Mouse (Mus musculus): Measurements from ENCODE around the gene Cdhr5. TPM values are rescaled to one million over a fixed set of nuclear protein-coding genes. Genes with fewer than 3 reads are reported as not detected.

The Cdhr5 gene
- total RNA-seq, 2 experiments from 2014 or later = not detected

GRCm38 (mm10) chr7:141228279-141229067, 48.1 kb downstream of the Cdhr5 start, which contains the start of gene Phrf1:
Gene Phrf1, plus strand, starts transcription at chr7:141228784.
- peak; percentile 90 for ATAC-seq (replicated peaks; ENCODE audit: low FRiP score, low TSS enrichment, poor library complexity, severe bottlenecking)

GRCm38 (mm10) chr7:141227796-141228195, 48.8 kb downstream of the Cdhr5 start:
- no peak for ATAC-seq (replicated peaks; ENCODE audit: low FRiP score, low TSS enrichment, poor library complexity, severe bottlenecking)

- no peak for ATAC-seq (replicated peaks; ENCODE audit: low FRiP score, low TSS enrichment, poor library complexity, severe bottlenecking)
Observed at GRCm38 (mm10) chr7:141226535-141226934, 50.1 kb downstream of the Cdhr5 start.

- no peak for ATAC-seq (replicated peaks; ENCODE audit: low FRiP score, low TSS enrichment, poor library complexity, severe bottlenecking)
Observed at GRCm38 (mm10) chr7:141222696-141223215, 53.8 kb downstream of the Cdhr5 start.

GRCm38 (mm10) chr7:141222126-141222467, 54.5 kb downstream of the Cdhr5 start:
- no peak for ATAC-seq (replicated peaks; ENCODE audit: low FRiP score, low TSS enrichment, poor library complexity, severe bottlenecking)

- ATAC-seq (replicated peaks; ENCODE audit: low FRiP score, low TSS enrichment, poor library complexity, severe bottlenecking) = peak; percentile 95
Observed at GRCm38 (mm10) chr7:141221249-141222125, 55.1 kb downstream of the Cdhr5 start.

GRCm38 (mm10) chr7:141220377-141220776, 56.2 kb downstream of the Cdhr5 start:
- ATAC-seq (replicated peaks; ENCODE audit: low FRiP score, low TSS enrichment, poor library complexity, severe bottlenecking) = no peak

- ATAC-seq (replicated peaks; ENCODE audit: low FRiP score, low TSS enrichment, poor library complexity, severe bottlenecking) = no peak
Observed at GRCm38 (mm10) chr7:141219558-141220099, 57.0 kb downstream of the Cdhr5 start.

Other genes starting within 250 kb of the Cdhr5 start
- not detected in 2 replicates for gene Gm17387, start 247.7 kb downstream of the Cdhr5 start, total RNA-seq (2014; fragmentation: Nextera tagmentation)
- not detected in 2 replicates for gene Gm17387, start 247.7 kb downstream of the Cdhr5 start, total RNA-seq (2017)
- gene B4galnt4, start 215.7 kb downstream of the Cdhr5 start, total RNA-seq (2014; fragmentation: Nextera tagmentation) = 0.20 and 0.70 TPM in 2 replicates
- gene B4galnt4, start 215.7 kb downstream of the Cdhr5 start, total RNA-seq (2017) = not detected in 2 replicates
- gene Pkp3, start 198.6 kb downstream of the Cdhr5 start, total RNA-seq (2014; fragmentation: Nextera tagmentation) = 0.17 and 11.2 TPM in 2 replicates
- 2.8 TPM in 1 of 2 replicates, not detected in the other for gene Pkp3, start 198.6 kb downstream of the Cdhr5 start, total RNA-seq (2017)
- 14.0 and 24.8 TPM in 2 replicates for gene Sigirr, start 176.2 kb downstream of the Cdhr5 start, total RNA-seq (2014; fragmentation: Nextera tagmentation)
- gene Sigirr, start 176.2 kb downstream of the Cdhr5 start, total RNA-seq (2017) = 7.1 and 13.0 TPM in 2 replicates
- not detected in 2 replicates for gene Ano9, start 159.0 kb downstream of the Cdhr5 start, total RNA-seq (2014; fragmentation: Nextera tagmentation)
- not detected in 2 replicates for gene Ano9, start 159.0 kb downstream of the Cdhr5 start, total RNA-seq (2017)
- 59.0 and 64.0 TPM in 2 replicates for gene Ptdss2, start 154.4 kb downstream of the Cdhr5 start, total RNA-seq (2014; fragmentation: Nextera tagmentation)
- 14.0 and 21.1 TPM in 2 replicates for gene Ptdss2, start 154.4 kb downstream of the Cdhr5 start, total RNA-seq (2017)
- 43.7 and 54.2 TPM in 2 replicates for gene Rnh1, start 103.9 kb downstream of the Cdhr5 start, total RNA-seq (2014; fragmentation: Nextera tagmentation)
- 20.7 and 30.4 TPM in 2 replicates for gene Rnh1, start 103.9 kb downstream of the Cdhr5 start, total RNA-seq (2017)
- gene Hras, start 82.8 kb downstream of the Cdhr5 start, total RNA-seq (2014; fragmentation: Nextera tagmentation) = 73.1 and 108 TPM in 2 replicates
- gene Hras, start 82.8 kb downstream of the Cdhr5 start, total RNA-seq (2017) = 30.1 and 48.6 TPM in 2 replicates
- gene Lrrc56, start 82.6 kb downstream of the Cdhr5 start, total RNA-seq (2014; fragmentation: Nextera tagmentation) = 4.3 and 6.1 TPM in 2 replicates
- gene Lrrc56, start 82.6 kb downstream of the Cdhr5 start, total RNA-seq (2017) = 0.28 and 0.88 TPM in 2 replicates
- gene Lmntd2, start 62.7 kb downstream of the Cdhr5 start, total RNA-seq (2014; fragmentation: Nextera tagmentation) = not detected in 2 replicates
- not detected in 2 replicates for gene Lmntd2, start 62.7 kb downstream of the Cdhr5 start, total RNA-seq (2017)
- gene Rassf7, start 60.9 kb downstream of the Cdhr5 start, total RNA-seq (2014; fragmentation: Nextera tagmentation) = 3.1 and 6.4 TPM in 2 replicates
- 3.4 and 4.6 TPM in 2 replicates for gene Rassf7, start 60.9 kb downstream of the Cdhr5 start, total RNA-seq (2017)
- gene Phrf1, start 48.0 kb downstream of the Cdhr5 start, total RNA-seq (2014; fragmentation: Nextera tagmentation) = 114 and 119 TPM in 2 replicates
- 53.9 and 79.3 TPM in 2 replicates for gene Phrf1, start 48.0 kb downstream of the Cdhr5 start, total RNA-seq (2017)
- gene Irf7, start 10.3 kb downstream of the Cdhr5 start, total RNA-seq (2014; fragmentation: Nextera tagmentation) = 6.4 and 27.5 TPM in 2 replicates
- gene Irf7, start 10.3 kb downstream of the Cdhr5 start, total RNA-seq (2017) = 9.7 and 9.9 TPM in 2 replicates
- gene Sct, start 2.3 kb upstream of the Cdhr5 start, total RNA-seq (2014; fragmentation: Nextera tagmentation) = not detected in 2 replicates
- not detected in 2 replicates for gene Sct, start 2.3 kb upstream of the Cdhr5 start, total RNA-seq (2017)
- not detected in 2 replicates for gene Drd4, start 15.2 kb upstream of the Cdhr5 start, total RNA-seq (2014; fragmentation: Nextera tagmentation)
- not detected in 2 replicates for gene Drd4, start 15.2 kb upstream of the Cdhr5 start, total RNA-seq (2017)
- 54.5 and 74.1 TPM in 2 replicates for gene Deaf1, start 50.9 kb upstream of the Cdhr5 start, total RNA-seq (2014; fragmentation: Nextera tagmentation)
- gene Deaf1, start 50.9 kb upstream of the Cdhr5 start, total RNA-seq (2017) = 11.0 and 32.1 TPM in 2 replicates
- 23.0 and 39.1 TPM in 2 replicates for gene Tmem80, start 51.0 kb upstream of the Cdhr5 start, total RNA-seq (2014; fragmentation: Nextera tagmentation)
- 9.7 and 17.4 TPM in 2 replicates for gene Tmem80, start 51.0 kb upstream of the Cdhr5 start, total RNA-seq (2017)
- gene Eps8l2, start 62.1 kb upstream of the Cdhr5 start, total RNA-seq (2014; fragmentation: Nextera tagmentation) = 2.0 TPM in 1 of 2 replicates, not detected in the other
- not detected in 2 replicates for gene Eps8l2, start 62.1 kb upstream of the Cdhr5 start, total RNA-seq (2017)
- gene Taldo1, start 115.4 kb upstream of the Cdhr5 start, total RNA-seq (2014; fragmentation: Nextera tagmentation) = 327 and 353 TPM in 2 replicates
- 401 and 451 TPM in 2 replicates for gene Taldo1, start 115.4 kb upstream of the Cdhr5 start, total RNA-seq (2017)
- gene Gatd1, start 137.3 kb upstream of the Cdhr5 start, total RNA-seq (2014; fragmentation: Nextera tagmentation) = 26.8 and 33.7 TPM in 2 replicates
- 10.9 and 13.9 TPM in 2 replicates for gene Gatd1, start 137.3 kb upstream of the Cdhr5 start, total RNA-seq (2017)
- gene Cend1, start 152.7 kb upstream of the Cdhr5 start, total RNA-seq (2014; fragmentation: Nextera tagmentation) = not detected in 2 replicates
- gene Cend1, start 152.7 kb upstream of the Cdhr5 start, total RNA-seq (2017) = not detected in 2 replicates
- gene Slc25a22, start 161.1 kb upstream of the Cdhr5 start, total RNA-seq (2014; fragmentation: Nextera tagmentation) = 25.9 and 45.2 TPM in 2 replicates
- gene Slc25a22, start 161.1 kb upstream of the Cdhr5 start, total RNA-seq (2017) = 3.4 and 6.7 TPM in 2 replicates
- gene Pidd1, start 167.2 kb upstream of the Cdhr5 start, total RNA-seq (2014; fragmentation: Nextera tagmentation) = 46.5 and 64.8 TPM in 2 replicates
- 7.5 and 14.3 TPM in 2 replicates for gene Pidd1, start 167.2 kb upstream of the Cdhr5 start, total RNA-seq (2017)
- 4,458 and 6,012 TPM in 2 replicates for gene Rplp2, start 170.6 kb upstream of the Cdhr5 start, total RNA-seq (2014; fragmentation: Nextera tagmentation)
- 2,286 and 2,743 TPM in 2 replicates for gene Rplp2, start 170.6 kb upstream of the Cdhr5 start, total RNA-seq (2017)
- 29.7 and 32.6 TPM in 2 replicates for gene Pnpla2, start 178.4 kb upstream of the Cdhr5 start, total RNA-seq (2014; fragmentation: Nextera tagmentation)
- 7.1 and 17.8 TPM in 2 replicates for gene Pnpla2, start 178.4 kb upstream of the Cdhr5 start, total RNA-seq (2017)
- not detected in 2 replicates for gene Cracr2b, start 184.3 kb upstream of the Cdhr5 start, total RNA-seq (2014; fragmentation: Nextera tagmentation)
- gene Cracr2b, start 184.3 kb upstream of the Cdhr5 start, total RNA-seq (2017) = 0.23 TPM in 1 of 2 replicates, not detected in the other
- gene Cd151, start 190.6 kb upstream of the Cdhr5 start, total RNA-seq (2014; fragmentation: Nextera tagmentation) = 20.2 and 24.2 TPM in 2 replicates
- 13.2 and 17.6 TPM in 2 replicates for gene Cd151, start 190.6 kb upstream of the Cdhr5 start, total RNA-seq (2017)
- gene Polr2l, start 198.3 kb upstream of the Cdhr5 start, total RNA-seq (2014; fragmentation: Nextera tagmentation) = 77.2 and 78.1 TPM in 2 replicates
- 53.3 and 54.9 TPM in 2 replicates for gene Polr2l, start 198.3 kb upstream of the Cdhr5 start, total RNA-seq (2017)
- gene Tspan4, start 198.5 kb upstream of the Cdhr5 start, total RNA-seq (2014; fragmentation: Nextera tagmentation) = 31.6 and 38.2 TPM in 2 replicates
- gene Tspan4, start 198.5 kb upstream of the Cdhr5 start, total RNA-seq (2017) = 26.0 and 33.9 TPM in 2 replicates